Mouse (Mus musculus) hindbrain, embryonic 10.5 days (tissue): ENCODE measurements around the gene Stx1b. TPM values are rescaled to one million over a fixed set of nuclear protein-coding genes. Genes with fewer than 3 reads are reported as not detected.
"Not testable (repeated sequence)": the region's sequence is repeated elsewhere in the genome, so short reads cannot be mapped to it uniquely, and the experiment has no call there.

ENCODE experiments used
- DNase-seq: peaks from one replicate; pipeline ENCODE4 v3.0.0-alpha.2; 2017; ENCODE audit warnings: low spot score
- H3K27ac ChIP-seq: fragments of 300-500 bp; sonication (generic); 2 replicates; pipeline ENCODE4 v1.5.1; 2016; ENCODE audit warnings: mild to moderate bottlenecking, moderate library complexity
- H3K27me3 ChIP-seq: fragments of 300-500 bp; sonication (generic); 2 replicates; pipeline ENCODE4 v1.6.1; 2016; ENCODE audit warnings: mild to moderate bottlenecking; ENCODE audit not compliant: poor library complexity, insufficient read depth, severe bottlenecking
- H3K36me3 ChIP-seq: fragments of 300-500 bp; sonication (generic); 2 replicates; pipeline ENCODE4 v1.6.1; 2016; ENCODE audit warnings: mild to moderate bottlenecking, moderate library complexity
- H3K4me1 ChIP-seq: fragments of 300-500 bp; sonication (generic); replicated peaks from 2 replicates; pipeline ENCODE4 v1.6.1; 2016; ENCODE audit warnings: mild to moderate bottlenecking
- H3K4me3 ChIP-seq: fragments of 300-500 bp; sonication (generic); 2 replicates; pipeline ENCODE4 v1.5.1; 2016; ENCODE audit warnings: mild to moderate bottlenecking, moderate library complexity
- H3K9me3 ChIP-seq: fragments of 300-500 bp; sonication (generic); 2 replicates; pipeline ENCODE4 v1.6.1; 2016; ENCODE audit warnings: mild to moderate bottlenecking, moderate library complexity
- WGBS: fragments of 180-500 bp; shearing (Covaris S2); methylation state at CpG from one replicate; pipeline ENCODE4 v1.1.7; 2016; 5-methylcytosine and 5-hydroxymethylcytosine counted together
- polyA plus RNA-seq: library from polyadenylated mRNA; unstranded; fragments of >200 nt; fragmentation: Nextera tagmentation; extraction: Ambion mirVana; gene quantifications from 2 replicates; pipeline ENCODE4 v1.2.1, GENCODE M21; 2016

The Stx1b gene
- polyA plus RNA-seq, 1 experiment from 2014 or later = 8.5 TPM

GRCm38 (mm10) chr7:127840031-127840430 is 15.7 kb upstream of the Stx1b start:
- peak overlapping the region; percentile 81; the same call in 1 of the 2 replicates for H3K4me3 ChIP-seq
- H3K4me1 ChIP-seq = peaks cover 15% of the 10 kb centered on the region
- not testable (repeated sequence) for H3K9me3 ChIP-seq, DNase-seq, H3K27ac ChIP-seq, H3K27me3 ChIP-seq
- 64% methylated on average over 2 of the region's 2 CpGs for WGBS
- H3K36me3 ChIP-seq = peaks cover 14% of the 10 kb centered on the region; the same call in 1 of the 2 replicates

- 77% methylated on average over 4 of the region's 4 CpGs for WGBS
- not testable (repeated sequence) for H3K36me3 ChIP-seq, H3K27ac ChIP-seq, H3K27me3 ChIP-seq, H3K4me3 ChIP-seq, DNase-seq, H3K9me3 ChIP-seq
- H3K4me1 ChIP-seq = peaks cover 13% of the 10 kb centered on the region
Observed at GRCm38 (mm10) chr7:127837878-127838277, 13.5 kb upstream of the Stx1b start.

GRCm38 (mm10) chr7:127837473-127837872 is 13.1 kb upstream of the Stx1b start:
- WGBS = 93% methylated on average over 5 of the region's 5 CpGs
- H3K9me3 ChIP-seq = no peaks in the 10 kb centered on the region
- peaks cover 9% of the 10 kb centered on the region for H3K4me1 ChIP-seq
- no peak overlapping the region for H3K27ac ChIP-seq
- peaks cover 5% of the 10 kb centered on the region; the same call in 1 of the 2 replicates for H3K27me3 ChIP-seq
- H3K36me3 ChIP-seq = no peaks in the 10 kb centered on the region
- H3K4me3 ChIP-seq = no peak overlapping the region
- DNase-seq = no peak

GRCm38 (mm10) chr7:127835550-127835949 is 11.2 kb upstream of the Stx1b start:
- DNase-seq = no peak
- Histone ChIP-seq H3K36me3 (no peaks in the 10 kb centered on the region), H3K27ac (no peak overlapping the region), H3K4me3 (no peak overlapping the region), H3K9me3 (no peaks in the 10 kb centered on the region), H3K4me1 (no peaks in the 10 kb centered on the region), H3K27me3 (peaks cover 5% of the 10 kb centered on the region; the same call in 1 of the 2 replicates)
- WGBS = 91% methylated on average over 2 of the region's 2 CpGs

- Histone ChIP-seq H3K27me3 (0 out of 2 replicates have a peak, but pooled peaks cover 3% of the 10 kb centered on the region), H3K4me3 (peak overlapping the region; percentile 90), H3K9me3 (no peaks in the 10 kb centered on the region), H3K4me1 (peaks cover 42% of the 10 kb centered on the region), H3K36me3 (no peaks in the 10 kb centered on the region), H3K27ac (peak overlapping the region; percentile 93)
- 62% methylated on average over 11 of the region's 11 CpGs for WGBS
- no peak for DNase-seq
Observed at GRCm38 (mm10) chr7:127823236-127824171, 845 bp downstream of the Stx1b start.

- Histone ChIP-seq H3K4me3 (no peak overlapping the region), H3K27me3 (0 out of 2 replicates have a peak, but pooled peaks cover 3% of the 10 kb centered on the region), H3K9me3 (no peaks in the 10 kb centered on the region), H3K27ac (no peak overlapping the region), H3K36me3 (peaks cover 5% of the 10 kb centered on the region; the same call in 1 of the 2 replicates), H3K4me1 (peaks cover 42% of the 10 kb centered on the region)
- no peak for DNase-seq
- WGBS = 95% methylated on average over 3 of the region's 3 CpGs
Observed at GRCm38 (mm10) chr7:127822494-127822893, 1.9 kb downstream of the Stx1b start.

- Histone ChIP-seq H3K27me3 (0 out of 2 replicates have a peak, but pooled peaks cover 3% of the 10 kb centered on the region), H3K36me3 (peaks cover 6% of the 10 kb centered on the region; the same call in 1 of the 2 replicates)
- WGBS = 73% methylated on average over 13 of the region's 13 CpGs
Observed at GRCm38 (mm10) chr7:127820836-127821509, 3.4 kb downstream of the Stx1b start.

GRCm38 (mm10) chr7:127817776-127818175 is 6.6 kb downstream of the Stx1b start:
- Histone ChIP-seq H3K36me3 (peaks cover 29% of the 10 kb centered on the region), H3K4me1 (peaks cover 23% of the 10 kb centered on the region), H3K27ac (no peak overlapping the region), H3K27me3 (no peaks in the 10 kb centered on the region), H3K9me3 (no peaks in the 10 kb centered on the region), H3K4me3 (no peak overlapping the region)
- WGBS = 95% methylated on average over 5 of the region's 5 CpGs
- no peak for DNase-seq

More at GRCm38 (mm10) chr7:127820836-127821509, 3.4 kb downstream of the Stx1b start:
- no peak for DNase-seq
- no peaks in the 10 kb centered on the region for H3K9me3 ChIP-seq
- no peak overlapping the region for H3K4me3 ChIP-seq
- peaks cover 44% of the 10 kb centered on the region for H3K4me1 ChIP-seq
- H3K27ac ChIP-seq = peak overlapping the region; percentile 70

GRCm38 (mm10) chr7:127817053-127817452 is 7.3 kb downstream of the Stx1b start:
- 70% methylated on average over 7 of the region's 7 CpGs for WGBS
- Histone ChIP-seq H3K4me1 (peaks cover 20% of the 10 kb centered on the region), H3K27me3 (no peaks in the 10 kb centered on the region), H3K27ac (no peak overlapping the region), H3K36me3 (peaks cover 36% of the 10 kb centered on the region), H3K9me3 (no peaks in the 10 kb centered on the region), H3K4me3 (no peak overlapping the region)
- DNase-seq = no peak

- Histone ChIP-seq H3K9me3 (no peaks in the 10 kb centered on the region), H3K4me1 (peaks cover 12% of the 10 kb centered on the region), H3K4me3 (no peak overlapping the region), H3K27ac (peak overlapping the region; percentile 64), H3K36me3 (peaks cover 45% of the 10 kb centered on the region), H3K27me3 (no peaks in the 10 kb centered on the region)
- DNase-seq = peak; percentile 29
- WGBS = 68% methylated on average over 15 of the region's 15 CpGs
Observed at GRCm38 (mm10) chr7:127815954-127816821, 8.2 kb downstream of the Stx1b start.

- Histone ChIP-seq H3K4me3 (no peak overlapping the region), H3K36me3 (peaks cover 53% of the 10 kb centered on the region), H3K4me1 (peaks cover 6% of the 10 kb centered on the region), H3K9me3 (no peaks in the 10 kb centered on the region), H3K27me3 (no peaks in the 10 kb centered on the region), H3K27ac (peak overlapping the region; percentile 64)
- DNase-seq = no peak
- 92% methylated on average over 15 of the region's 15 CpGs for WGBS
Observed at GRCm38 (mm10) chr7:127815116-127815665, 9.2 kb downstream of the Stx1b start.
